Mouse (Mus musculus) midbrain, embryonic 13.5 days (tissue): ENCODE data around the gene Dnah2. TPM values are rescaled to one million over a fixed set of nuclear protein-coding genes. Genes with fewer than 3 reads are reported as not detected.
"Not testable (repeated sequence)": the region's sequence is repeated elsewhere in the genome, so short reads cannot be mapped to it uniquely, and the experiment has no call there.

Experiments
- ATAC-seq: fragments of 200-750 bp; cut with Nextera tagmentation; 2 replicates; pipeline ENCODE4 v1.8.0; 2017; ENCODE audit warnings: mild to moderate bottlenecking, moderate TSS enrichment, moderate library complexity
- H3K27ac ChIP-seq: fragments of 300-500 bp; sonication (generic); 2 replicates; pipeline ENCODE4 v1.5.1; 2015; ENCODE audit warnings: inconsistent platforms, mild to moderate bottlenecking, moderate library complexity
- H3K27me3 ChIP-seq: fragments of 300-500 bp; sonication (generic); 2 replicates; pipeline ENCODE4 v1.6.1; 2015; ENCODE audit warnings: mild to moderate bottlenecking, inconsistent platforms
- H3K36me3 ChIP-seq: fragments of 300-500 bp; sonication (generic); 2 replicates; pipeline ENCODE4 v1.6.1; 2015; ENCODE audit warnings: mild to moderate bottlenecking, inconsistent platforms
- H3K4me1 ChIP-seq: fragments of 300-500 bp; sonication (generic); replicated peaks from 2 replicates; pipeline ENCODE4 v1.6.1; 2015; ENCODE audit warnings: inconsistent platforms
- H3K4me2 ChIP-seq: fragments of 300-500 bp; sonication (generic); replicated peaks from 2 replicates; pipeline ENCODE4 v1.6.1; 2015; ENCODE audit warnings: moderate library complexity, mild to moderate bottlenecking, inconsistent platforms
- H3K4me3 ChIP-seq: fragments of 300-500 bp; sonication (generic); replicated peaks from 2 replicates; pipeline ENCODE4 v1.5.1; 2015; ENCODE audit warnings: mild to moderate bottlenecking, inconsistent platforms
- H3K9ac ChIP-seq: fragments of 300-500 bp; sonication (generic); replicated peaks from 2 replicates; pipeline ENCODE4 v1.6.1; 2015; ENCODE audit warnings: mild to moderate bottlenecking, inconsistent platforms
- H3K9me3 ChIP-seq: fragments of 300-500 bp; sonication (generic); 2 replicates; pipeline ENCODE4 v1.6.1; 2016; ENCODE audit warnings: mild to moderate bottlenecking, inconsistent platforms
- WGBS: fragments of 180-500 bp; shearing (Covaris S2); methylation state at CpG from one replicate; pipeline ENCODE4 v1.1.7; 2015; 5-methylcytosine and 5-hydroxymethylcytosine counted together
- polyA plus RNA-seq: library from polyadenylated mRNA; unstranded; fragments of >200 nt; fragmentation: Nextera tagmentation; extraction: Ambion mirVana; gene quantifications from 2 replicates; pipeline ENCODE4 v1.2.1, GENCODE M21; 2015

The Dnah2 gene
- polyA plus RNA-seq, 1 experiment from 2014 or later = 2.7 TPM

DNA sequence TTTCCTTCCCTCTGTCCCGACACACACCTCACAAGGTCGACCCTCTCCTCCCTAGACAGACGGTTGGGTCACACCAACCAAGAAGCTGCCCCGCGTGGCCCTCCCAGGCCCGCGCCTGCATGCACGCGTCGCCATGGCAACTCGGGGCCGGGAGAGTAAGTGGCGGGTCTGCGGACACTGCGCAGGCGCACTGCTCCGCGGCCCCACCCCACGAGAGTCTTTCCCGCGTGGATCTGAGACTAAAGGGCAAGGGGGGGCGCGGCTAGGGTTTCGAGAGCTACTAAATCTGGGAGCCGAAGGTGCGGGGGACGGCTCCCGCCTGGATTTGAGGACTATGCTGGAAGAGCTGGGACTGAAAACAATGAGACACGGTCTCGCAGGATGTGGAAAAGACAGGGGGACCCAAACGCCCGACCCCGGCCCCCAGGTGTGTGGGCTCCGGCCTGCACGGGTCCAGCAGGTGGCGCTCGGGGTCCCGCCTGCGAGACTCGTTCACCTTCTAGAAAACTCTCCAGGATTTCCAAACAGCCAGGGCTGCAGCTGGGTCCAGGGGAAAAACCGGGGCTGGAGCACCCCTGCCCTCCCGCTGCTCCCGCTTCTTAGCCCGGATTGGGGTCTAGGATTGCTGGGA lies 2.4 kb downstream of the Dnah2 start:
- Histone ChIP-seq H3K4me1 (peaks cover 69% of the 10 kb centered on the region), H3K36me3 (no peaks in the 10 kb centered on the region), H3K9me3 (no peaks in the 10 kb centered on the region), H3K27ac (peak overlapping the region; percentile 93), H3K4me2 (peak overlapping the region; percentile 83), H3K27me3 (no peaks in the 10 kb centered on the region; the same call in 1 of the 2 replicates), H3K4me3 (peak overlapping the region; percentile 44), H3K9ac (peak overlapping the region; percentile 70)
- ATAC-seq = peak; percentile 76
- WGBS = under 1% methylated on average over 44 of the region's 44 CpGs

- Histone ChIP-seq H3K27me3 (no peaks in the 10 kb centered on the region; the same call in 1 of the 2 replicates), H3K4me2 (peak overlapping the region; percentile 83), H3K4me1 (peaks cover 66% of the 10 kb centered on the region), H3K9me3 (no peaks in the 10 kb centered on the region), H3K36me3 (no peaks in the 10 kb centered on the region), H3K4me3 (peak overlapping the region; percentile 44), H3K27ac (peak overlapping the region; percentile 93), H3K9ac (peak overlapping the region; percentile 70)
- WGBS = 11% methylated on average over 7 of the region's 7 CpGs
- peak; percentile 19 for ATAC-seq
Measured at GRCm38 (mm10) chr11:69545957-69546356, 3.0 kb downstream of the Dnah2 start.

DNA sequence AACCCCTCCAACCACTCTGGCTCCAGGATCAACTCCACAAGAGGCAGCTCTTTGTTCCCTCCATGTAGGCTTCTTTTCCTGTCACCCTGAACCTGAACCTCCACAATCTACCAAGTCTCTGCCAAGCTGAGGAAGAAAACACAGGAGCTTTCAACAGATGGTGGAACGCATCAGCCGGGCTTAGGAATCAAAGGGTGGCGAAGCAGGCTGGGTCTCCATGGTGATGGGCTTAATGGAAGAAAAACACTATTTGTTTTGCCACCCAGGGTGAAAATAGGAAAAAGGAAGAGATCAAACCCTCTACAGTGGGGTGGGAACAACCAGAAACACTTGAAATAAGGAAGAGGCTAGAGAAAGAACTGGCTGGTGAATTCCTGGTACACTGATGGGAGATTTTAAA lies 5.3 kb downstream of the Dnah2 start:
- Histone ChIP-seq H3K9me3 (no peaks in the 10 kb centered on the region), H3K4me1 (peaks cover 49% of the 10 kb centered on the region), H3K4me2 (0 out of 2 replicates have a peak overlapping the region, but pooled peaks have one; percentile 14), H3K4me3 (no peak overlapping the region), H3K9ac (no peak overlapping the region), H3K27ac (peak overlapping the region; percentile 72), H3K36me3 (no peaks in the 10 kb centered on the region), H3K27me3 (no peaks in the 10 kb centered on the region)
- 7% methylated on average over 3 of the region's 3 CpGs for WGBS
- ATAC-seq = no peak

DNA sequence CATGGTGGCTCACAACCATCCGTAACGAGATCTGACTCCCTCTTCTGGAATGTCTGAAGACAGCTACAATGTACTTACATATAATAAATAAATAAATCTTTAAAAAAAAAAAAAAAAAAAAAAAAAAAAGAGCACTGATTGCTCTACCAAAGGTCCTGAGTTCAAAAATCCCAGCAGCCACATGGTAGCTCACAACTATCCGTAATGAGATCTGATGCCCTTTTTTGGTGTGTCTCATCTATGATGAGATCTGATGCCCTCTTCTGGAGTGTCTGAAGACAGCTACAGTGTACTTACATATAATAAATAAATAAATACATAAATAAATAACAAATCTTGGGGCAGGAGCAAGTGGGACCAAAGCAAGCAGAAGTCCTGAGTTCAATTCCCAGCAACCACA lies 7.2 kb downstream of the Dnah2 start:
- H3K27ac ChIP-seq = not testable (repeated sequence)

GRCm38 (mm10) chr11:69540700-69541099 lies 8.2 kb downstream of the Dnah2 start:
- Histone ChIP-seq H3K27ac (no peak overlapping the region), H3K27me3 (no peaks in the 10 kb centered on the region), H3K4me2 (no peak overlapping the region), H3K4me1 (peaks cover 20% of the 10 kb centered on the region), H3K4me3 (no peak overlapping the region), H3K36me3 (no peaks in the 10 kb centered on the region), H3K9ac (no peak overlapping the region), H3K9me3 (no peaks in the 10 kb centered on the region)
- no peak for ATAC-seq
- 96% methylated on average over 2 of the region's 2 CpGs for WGBS

More for the DNA sequence above, 7.2 kb downstream of the Dnah2 start:
- WGBS = 95% methylated on average over 1 of the region's 3 CpGs
- H3K27me3 ChIP-seq, ATAC-seq, H3K4me3 ChIP-seq, H3K9ac ChIP-seq, H3K9me3 ChIP-seq, H3K36me3 ChIP-seq, H3K4me2 ChIP-seq: not testable (repeated sequence)
- peaks cover 31% of the 10 kb centered on the region for H3K4me1 ChIP-seq

DNA sequence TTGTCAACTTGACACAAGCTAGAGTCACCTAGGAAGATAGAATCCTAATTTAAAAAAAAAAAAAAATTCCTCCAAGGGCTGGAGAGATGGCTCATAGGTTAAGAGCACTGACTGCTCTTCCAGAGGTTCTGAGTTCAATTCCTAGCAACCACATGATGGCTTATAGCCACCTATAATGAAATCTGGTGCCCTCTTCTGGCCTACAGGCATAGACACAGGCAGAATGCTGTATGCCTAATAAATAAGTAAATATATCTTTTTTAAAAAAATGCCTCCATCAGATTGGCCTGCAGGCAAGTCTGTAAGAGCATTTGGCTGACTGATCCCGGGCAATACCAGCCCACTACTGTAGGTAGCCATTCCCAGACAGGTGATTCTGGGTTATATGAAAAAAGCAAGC lies 13.9 kb downstream of the Dnah2 start:
- no peak for ATAC-seq
- Histone ChIP-seq H3K9me3 (no peaks in the 10 kb centered on the region), H3K27ac (no peak overlapping the region), H3K4me1 (no peaks in the 10 kb centered on the region), H3K4me3 (no peak overlapping the region), H3K9ac (no peak overlapping the region), H3K27me3 (no peaks in the 10 kb centered on the region), H3K36me3 (no peaks in the 10 kb centered on the region), H3K4me2 (no peak overlapping the region)
- 74% methylated on average over 1 of the region's 1 CpGs for WGBS

DNA sequence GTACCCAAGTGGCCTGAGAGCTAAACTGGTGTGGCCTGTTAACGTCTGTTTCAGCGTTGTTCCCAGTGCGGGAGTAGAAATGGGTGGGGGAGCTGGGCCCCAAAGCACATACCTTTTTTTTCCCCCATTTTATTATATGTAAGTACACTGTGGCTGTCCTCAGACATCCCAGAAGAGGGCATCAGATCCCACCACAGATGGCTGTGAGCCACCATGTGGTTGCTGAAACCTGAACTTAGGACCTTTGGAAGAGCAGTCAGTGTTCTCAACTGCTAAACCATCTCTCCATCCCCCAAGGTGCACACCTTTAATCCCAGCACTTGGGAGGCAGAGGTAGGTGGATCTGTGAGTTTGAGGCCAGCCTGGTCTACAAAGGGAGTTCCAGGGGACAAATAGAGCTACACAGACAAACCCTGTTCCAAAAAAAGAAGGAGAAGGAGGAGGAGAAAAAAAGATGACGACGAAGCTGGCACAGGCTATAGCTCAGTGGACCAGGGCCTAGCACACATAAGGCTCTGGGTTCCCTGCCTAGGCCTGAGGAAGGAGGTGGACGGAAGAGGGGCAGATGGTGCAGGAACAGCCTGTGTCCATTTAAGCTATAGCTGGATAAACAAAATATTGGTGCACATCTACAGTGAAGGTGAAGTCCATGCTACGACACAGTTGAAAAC lies 16.3 kb downstream of the Dnah2 start:
- Histone ChIP-seq H3K9ac (no peak overlapping the region), H3K4me2 (no peak overlapping the region), H3K27me3 (no peaks in the 10 kb centered on the region), H3K4me3 (no peak overlapping the region), H3K27ac (no peak overlapping the region), H3K36me3 (0 out of 2 replicates have a peak, but pooled peaks cover 3% of the 10 kb centered on the region), H3K9me3 (no peaks in the 10 kb centered on the region), H3K4me1 (peaks cover 6% of the 10 kb centered on the region)
- WGBS = 89% methylated on average over 7 of the region's 7 CpGs
- ATAC-seq = no peak

DNA sequence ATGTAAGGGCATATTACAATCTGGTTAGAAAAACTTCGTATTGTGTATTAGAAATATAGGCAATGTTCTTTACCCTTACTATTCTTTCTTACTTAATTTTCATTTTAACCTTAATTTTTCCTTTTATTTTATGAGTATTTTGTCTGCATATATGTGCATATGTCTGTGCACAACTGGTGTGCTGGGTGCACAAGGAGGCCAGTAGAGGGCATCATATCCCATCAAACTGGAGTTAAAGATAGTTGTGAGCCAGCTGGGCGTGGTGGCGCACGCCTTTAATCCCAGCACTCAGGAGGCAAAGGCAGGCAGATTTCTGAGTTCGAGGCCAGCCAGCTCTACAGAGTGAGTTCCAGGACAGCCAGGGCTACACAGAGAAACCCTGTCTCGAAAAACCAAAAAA lies 18.2 kb downstream of the Dnah2 start:
- not testable (repeated sequence) for H3K9ac ChIP-seq, ATAC-seq, H3K4me2 ChIP-seq, H3K27ac ChIP-seq, H3K9me3 ChIP-seq, H3K27me3 ChIP-seq, H3K36me3 ChIP-seq, H3K4me3 ChIP-seq
- 90% methylated on average over 6 of the region's 6 CpGs for WGBS
- H3K4me1 ChIP-seq = peaks cover 23% of the 10 kb centered on the region

GRCm38 (mm10) chr11:69530281-69530680 lies 18.6 kb downstream of the Dnah2 start:
- H3K36me3 ChIP-seq, H3K27me3 ChIP-seq, H3K4me3 ChIP-seq, H3K27ac ChIP-seq, H3K9me3 ChIP-seq, H3K9ac ChIP-seq, ATAC-seq, H3K4me2 ChIP-seq: not testable (repeated sequence)
- peaks cover 23% of the 10 kb centered on the region for H3K4me1 ChIP-seq
- 93% methylated on average over 3 of the region's 3 CpGs for WGBS

DNA sequence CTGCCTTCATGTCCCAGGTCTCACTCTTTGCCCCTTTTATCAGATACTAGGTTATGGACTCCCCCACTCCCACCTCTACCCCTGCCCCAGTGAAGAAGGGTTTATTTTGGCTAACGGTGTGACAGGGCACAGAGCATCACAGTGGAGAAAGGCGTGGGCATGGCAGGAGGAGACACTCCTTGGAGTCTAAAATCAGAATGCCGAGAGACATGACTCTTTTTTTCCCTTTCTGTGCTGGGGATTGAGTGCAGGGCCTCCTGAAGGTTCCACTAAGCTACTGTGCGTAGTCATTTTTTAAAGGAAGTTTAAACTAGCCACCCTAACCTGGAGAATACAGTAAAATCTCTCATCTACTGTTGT lies 20.9 kb downstream of the Dnah2 start:
- Histone ChIP-seq H3K4me2 (peak overlapping the region; percentile 53), H3K4me1 (peaks cover 23% of the 10 kb centered on the region), H3K36me3 (0 out of 2 replicates have a peak, but pooled peaks cover 3% of the 10 kb centered on the region), H3K9ac (0 out of 2 replicates have a peak overlapping the region, but pooled peaks have one; percentile 68), H3K9me3 (no peaks in the 10 kb centered on the region), H3K4me3 (no peak overlapping the region), H3K27ac (peak overlapping the region; percentile 98), H3K27me3 (no peaks in the 10 kb centered on the region)
- 63% methylated on average over 4 of the region's 4 CpGs for WGBS
- no peak for ATAC-seq

- H3K9ac ChIP-seq = peak overlapping the region; percentile 68
- H3K36me3 ChIP-seq = 0 out of 2 replicates have a peak, but pooled peaks cover 3% of the 10 kb centered on the region
- WGBS = 2% methylated on average over 30 of the region's 30 CpGs
- H3K9me3 ChIP-seq = no peaks in the 10 kb centered on the region
- peak overlapping the region; percentile 25 for H3K4me3 ChIP-seq
- H3K27me3 ChIP-seq = no peaks in the 10 kb centered on the region
- H3K4me1 ChIP-seq = peaks cover 23% of the 10 kb centered on the region
- ATAC-seq = peak; percentile 86
- H3K4me2 ChIP-seq = peak overlapping the region; percentile 53
- peak overlapping the region; percentile 98 for H3K27ac ChIP-seq
Measured at GRCm38 (mm10) chr11:69527098-69528030, 21.5 kb downstream of the Dnah2 start.

DNA sequence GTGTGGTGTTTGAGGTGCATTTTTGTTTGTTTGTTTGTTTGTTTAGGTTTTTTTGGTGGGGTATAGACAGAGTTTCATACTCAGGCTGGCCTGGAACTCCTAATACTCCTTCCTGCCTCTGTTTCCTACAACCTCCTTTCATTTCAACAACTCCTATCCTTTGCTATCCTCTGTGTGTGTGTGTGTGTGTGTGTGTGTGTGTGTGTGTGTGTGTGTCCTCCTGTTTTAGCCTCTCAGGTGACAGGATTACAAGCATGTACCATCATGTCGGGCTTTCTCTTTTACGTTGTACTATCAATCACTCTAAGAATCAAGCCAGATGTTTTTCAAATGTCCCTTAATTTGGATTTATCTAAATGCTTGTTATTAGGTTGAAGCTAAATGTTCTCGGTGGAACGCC lies 22.3 kb downstream of the Dnah2 start:
- Histone ChIP-seq H3K4me1 (peaks cover 23% of the 10 kb centered on the region), H3K27ac (peak overlapping the region; percentile 98), H3K4me3 (peak overlapping the region; percentile 25), H3K9me3 (no peaks in the 10 kb centered on the region), H3K4me2 (peak overlapping the region; percentile 53), H3K27me3 (no peaks in the 10 kb centered on the region), H3K36me3 (0 out of 2 replicates have a peak, but pooled peaks cover 3% of the 10 kb centered on the region), H3K9ac (peak overlapping the region; percentile 68)
- ATAC-seq = peak; percentile 21; the same call in 1 of the 2 replicates
- 16% methylated on average over 4 of the region's 4 CpGs for WGBS
